Mouse (Mus musculus) spleen, adult 12 weeks (tissue): ENCODE results near the gene Syap1.

Experiments used
- DNase-seq: peaks from one replicate; pipeline ENCODE4 v3.0.0; 2022; ENCODE audit warnings: low spot score

Gene Syap1

GRCm38 (mm10) chrX:162829741-162830140 is 58.5 kb downstream of the Syap1 start:
- DNase-seq = no peak

GRCm38 (mm10) chrX:162829203-162829708 is 59.0 kb downstream of the Syap1 start, which contains the start of gene Txlng:
Gene Txlng (minus strand): TSS chrX:162829454.
- DNase-seq = peak; percentile 85

DNA sequence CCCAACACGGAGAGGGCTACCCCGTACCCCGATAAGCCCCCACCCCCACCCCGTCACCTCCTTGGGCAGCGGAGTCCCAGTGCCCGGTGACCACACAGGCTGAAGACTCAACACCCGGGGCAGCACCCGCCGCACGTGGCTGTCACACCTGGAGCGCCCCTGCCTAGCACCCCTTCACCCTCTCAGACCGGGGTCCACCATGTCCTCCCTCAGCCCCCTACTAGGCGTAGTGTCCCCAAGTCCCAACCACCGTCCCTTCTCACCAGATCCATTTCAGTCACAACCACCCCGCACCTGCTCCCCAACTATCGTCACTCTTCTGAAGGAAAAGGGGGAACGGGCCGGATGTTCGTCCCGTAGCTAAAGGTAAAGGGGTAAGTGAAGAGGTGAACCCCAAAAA is 59.5 kb downstream of the Syap1 start:
- no peak for DNase-seq

DNA sequence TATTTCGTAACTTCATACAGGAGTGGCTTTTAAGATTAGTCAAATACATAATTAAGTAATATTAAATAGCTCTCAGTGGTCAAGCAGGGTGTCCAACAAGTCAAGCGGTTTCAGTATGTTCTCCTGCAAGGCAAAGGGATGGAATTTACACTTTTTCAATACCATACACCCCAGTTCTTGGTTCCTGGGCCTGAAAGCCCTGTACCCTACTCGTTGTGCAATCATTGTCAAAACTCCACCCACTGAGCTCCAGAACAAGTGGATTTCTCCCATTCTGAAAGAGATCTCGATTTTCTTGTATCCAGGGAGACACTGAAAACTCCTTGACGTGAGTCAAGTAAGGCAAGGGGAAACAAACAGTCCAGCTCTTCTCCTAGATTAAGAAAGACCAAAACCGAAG is 60.2 kb downstream of the Syap1 start:
- no peak for DNase-seq
